Mouse (Mus musculus) intestine, embryonic 15.5 days (tissue): ENCODE results near the gene Hist1h4m. TPM values are rescaled to one million over a fixed set of nuclear protein-coding genes. Genes with fewer than 3 reads are reported as not detected.
"Not testable (repeated sequence)": the region's sequence is repeated elsewhere in the genome, so short reads cannot be mapped to it uniquely, and the experiment has no call there.

Experiments
- ATAC-seq: fragments of 200-750 bp; cut with Nextera tagmentation; 2 replicates; pipeline ENCODE4 v1.8.0; 2017; ENCODE audit warnings: moderate TSS enrichment, moderate library complexity
- H3K27ac ChIP-seq: fragments of 300-500 bp; sonication (generic); 2 replicates; pipeline ENCODE4 v1.5.1; 2015; ENCODE audit warnings: mild to moderate bottlenecking, inconsistent platforms
- H3K27me3 ChIP-seq: fragments of 300-500 bp; sonication (generic); replicated peaks from 2 replicates; pipeline ENCODE4 v1.6.1; 2015; ENCODE audit warnings: inconsistent platforms
- H3K36me3 ChIP-seq: fragments of 300-500 bp; sonication (generic); 2 replicates; pipeline ENCODE4 v1.6.1; 2015; ENCODE audit warnings: inconsistent platforms
- H3K4me1 ChIP-seq: fragments of 300-500 bp; sonication (generic); replicated peaks from 2 replicates; pipeline ENCODE4 v1.6.1; 2015; ENCODE audit warnings: inconsistent platforms
- H3K4me2 ChIP-seq: fragments of 300-500 bp; sonication (generic); replicated peaks from 2 replicates; pipeline ENCODE4 v1.6.1; 2015; ENCODE audit warnings: mild to moderate bottlenecking, inconsistent platforms
- H3K4me3 ChIP-seq: fragments of 300-500 bp; sonication (generic); replicated peaks from 2 replicates; pipeline ENCODE4 v1.5.1; 2015; ENCODE audit warnings: inconsistent platforms
- H3K9ac ChIP-seq: fragments of 300-500 bp; sonication (generic); 2 replicates; pipeline ENCODE4 v1.6.1; 2015; ENCODE audit warnings: inconsistent platforms
- H3K9me3 ChIP-seq: fragments of 300-500 bp; sonication (generic); 2 replicates; pipeline ENCODE4 v1.6.1; 2016; ENCODE audit warnings: inconsistent platforms
- WGBS: fragments of 180-500 bp; shearing (Covaris S2); methylation state at CpG from one replicate; pipeline ENCODE4 v1.1.7; 2015; 5-methylcytosine and 5-hydroxymethylcytosine counted together
- polyA plus RNA-seq: library from polyadenylated mRNA; unstranded; fragments of >200 nt; fragmentation: Nextera tagmentation; extraction: Ambion mirVana; gene quantifications from 2 replicates; pipeline ENCODE4 v1.2.1, GENCODE M21; 2015

Hist1h4m gene
- polyA plus RNA-seq, 1 experiment from 2014 or later: not detected

GRCm38 (mm10) chr13:21828511-21828910 lies 17.0 kb downstream of the Hist1h4m start:
- Histone ChIP-seq H3K4me1 (no peaks in the 10 kb centered on the region), H3K4me2 (no peak overlapping the region), H3K36me3 (no peaks in the 10 kb centered on the region), H3K27ac (no peak overlapping the region), H3K9ac (no peak overlapping the region), H3K9me3 (no peaks in the 10 kb centered on the region), H3K27me3 (no peaks in the 10 kb centered on the region), H3K4me3 (no peak overlapping the region)
- 61% methylated on average over 3 of the region's 3 CpGs for WGBS
- no peak for ATAC-seq

- ATAC-seq: no peak
- peak overlapping the region; percentile 36; the same call in 1 of the 2 replicates for H3K27ac ChIP-seq
- WGBS: 88% methylated on average over 10 of the region's 10 CpGs
These were observed 18.8 kb downstream of the Hist1h4m start for GRCm38 (mm10) chr13:21830344-21830743.

GRCm38 (mm10) chr13:21831418-21832394 lies 20.2 kb downstream of the Hist1h4m start, which contains the start of gene Hist1h4n:
TSS of gene Hist1h4n (minus strand) at chr13:21832196.
- H3K9me3 ChIP-seq, H3K27me3 ChIP-seq, H3K36me3 ChIP-seq, H3K9ac ChIP-seq, H3K4me1 ChIP-seq, H3K27ac ChIP-seq, H3K4me3 ChIP-seq: not testable (repeated sequence)
- under 1% methylated on average over 28 of the region's 58 CpGs for WGBS
- peak; percentile 86 for ATAC-seq
- peak within 1 kb of the TSS; percentile 41 for H3K4me2 ChIP-seq

More at GRCm38 (mm10) chr13:21830344-21830743, 18.8 kb downstream of the Hist1h4m start:
- Histone ChIP-seq H3K4me2 (no peak overlapping the region), H3K27me3 (no peaks in the 10 kb centered on the region), H3K9ac (no peak overlapping the region), H3K9me3 (no peaks in the 10 kb centered on the region), H3K4me1 (no peaks in the 10 kb centered on the region), H3K36me3 (no peaks in the 10 kb centered on the region), H3K4me3 (no peak overlapping the region)

GRCm38 (mm10) chr13:21833461-21833860 lies 21.9 kb downstream of the Hist1h4m start, which contains the start of the genes Hist1h2ap and Hist1h2br:
TSS of gene Hist1h2ap (minus strand) at chr13:21833507.
TSS of gene Hist1h2br (plus strand) at chr13:21833743.
- not testable (repeated sequence) for H3K4me1 ChIP-seq, H3K27ac ChIP-seq, H3K27me3 ChIP-seq, H3K9me3 ChIP-seq, H3K9ac ChIP-seq, H3K36me3 ChIP-seq, H3K4me3 ChIP-seq, H3K4me2 ChIP-seq
- peak; percentile 93 for ATAC-seq
- WGBS: no CpG with 5 or more reads among the region's 24 CpGs

GRCm38 (mm10) chr13:21840508-21840907 lies 29.0 kb downstream of the Hist1h4m start:
- not testable (repeated sequence) for H3K27ac ChIP-seq, H3K4me2 ChIP-seq, H3K4me3 ChIP-seq, H3K27me3 ChIP-seq, H3K9ac ChIP-seq, H3K4me1 ChIP-seq, H3K9me3 ChIP-seq, H3K36me3 ChIP-seq
- no CpG with 5 or more reads among the region's 4 CpGs for WGBS
- ATAC-seq: peak; percentile 87

- not testable (repeated sequence) for H3K36me3 ChIP-seq, H3K9ac ChIP-seq, ATAC-seq, H3K4me3 ChIP-seq, H3K9me3 ChIP-seq, H3K4me1 ChIP-seq, H3K4me2 ChIP-seq, H3K27ac ChIP-seq, H3K27me3 ChIP-seq
These were observed 34.8 kb downstream of the Hist1h4m start for GRCm38 (mm10) chr13:21846356-21846755.

- Histone ChIP-seq H3K27me3 (no peaks in the 10 kb centered on the region), H3K9ac (no peak overlapping the region), H3K27ac (no peak overlapping the region), H3K4me2 (no peak overlapping the region), H3K36me3 (no peaks in the 10 kb centered on the region), H3K9me3 (no peaks in the 10 kb centered on the region), H3K4me3 (no peak overlapping the region), H3K4me1 (no peaks in the 10 kb centered on the region)
- peak; percentile 55; the same call in 1 of the 2 replicates for ATAC-seq
- 33% methylated on average over 8 of the region's 8 CpGs for WGBS
These were observed 36.3 kb downstream of the Hist1h4m start for GRCm38 (mm10) chr13:21847883-21848282.

- H3K9me3 ChIP-seq, H3K36me3 ChIP-seq, H3K4me3 ChIP-seq, ATAC-seq, H3K4me2 ChIP-seq, H3K9ac ChIP-seq, H3K4me1 ChIP-seq, H3K27ac ChIP-seq, H3K27me3 ChIP-seq: not testable (repeated sequence)
- WGBS: 58% methylated on average over 1 of the region's 1 CpGs
These were observed 39.1 kb downstream of the Hist1h4m start for GRCm38 (mm10) chr13:21850696-21851095.

- no peaks in the 10 kb centered on the region for H3K36me3 ChIP-seq
- no peak overlapping the region for H3K4me2 ChIP-seq
- H3K9me3 ChIP-seq: no peaks in the 10 kb centered on the region
- no peak for ATAC-seq
- 57% methylated on average over 3 of the region's 3 CpGs for WGBS
- no peak overlapping the region for H3K4me3 ChIP-seq
- H3K9ac ChIP-seq: no peak overlapping the region
- no peak overlapping the region for H3K27ac ChIP-seq
- H3K4me1 ChIP-seq: no peaks in the 10 kb centered on the region
- no peaks in the 10 kb centered on the region for H3K27me3 ChIP-seq
These were observed 40.8 kb downstream of the Hist1h4m start for GRCm38 (mm10) chr13:21852215-21852945.

- no peak overlapping the region for H3K9ac ChIP-seq
- H3K4me1 ChIP-seq: no peaks in the 10 kb centered on the region
- H3K36me3 ChIP-seq: no peaks in the 10 kb centered on the region
- no peaks in the 10 kb centered on the region for H3K27me3 ChIP-seq
- no peak overlapping the region for H3K27ac ChIP-seq
- 5% methylated on average over 11 of the region's 11 CpGs for WGBS
- peak; percentile 91 for ATAC-seq
- no peaks in the 10 kb centered on the region for H3K9me3 ChIP-seq
- H3K4me3 ChIP-seq: peak overlapping the region; percentile 31
- H3K4me2 ChIP-seq: peak overlapping the region; percentile 46; the same call in 1 of the 2 replicates
These were observed 43.6 kb downstream of the Hist1h4m start for GRCm38 (mm10) chr13:21855146-21855545.

GRCm38 (mm10) chr13:21855698-21856162 lies 44.2 kb downstream of the Hist1h4m start:
- Histone ChIP-seq H3K27ac (no peak overlapping the region), H3K4me3 (peak overlapping the region; percentile 31), H3K36me3 (no peaks in the 10 kb centered on the region), H3K9me3 (no peaks in the 10 kb centered on the region), H3K9ac (0 out of 2 replicates have a peak overlapping the region, but pooled peaks have one; percentile 3), H3K4me2 (peak overlapping the region; percentile 46), H3K27me3 (no peaks in the 10 kb centered on the region), H3K4me1 (no peaks in the 10 kb centered on the region)
- ATAC-seq: peak; percentile 73
- 2% methylated on average over 15 of the region's 15 CpGs for WGBS

GRCm38 (mm10) chr13:21861608-21862007 lies 50.1 kb downstream of the Hist1h4m start:
- Histone ChIP-seq H3K4me1 (no peaks in the 10 kb centered on the region), H3K4me3 (no peak overlapping the region), H3K27ac (no peak overlapping the region), H3K27me3 (no peaks in the 10 kb centered on the region), H3K9ac (no peak overlapping the region), H3K4me2 (no peak overlapping the region), H3K9me3 (no peaks in the 10 kb centered on the region), H3K36me3 (no peaks in the 10 kb centered on the region)
- no peak for ATAC-seq
- 14% methylated on average over 5 of the region's 5 CpGs for WGBS
